Mouse (Mus musculus): Measurements from ENCODE around the gene Igf1r. TPM values are rescaled to one million over a fixed set of nuclear protein-coding genes. Genes with fewer than 3 reads are reported as not detected.

The Igf1r gene
- 5.2 TPM for polyA plus RNA-seq (2015; fragmentation: Illumina TruSeq; extraction: RNeasy Lipid Tissue Mini Kit (QIAGEN cat#74804); ENCODE audit: insufficient read depth, low replicate concordance)

DNA sequence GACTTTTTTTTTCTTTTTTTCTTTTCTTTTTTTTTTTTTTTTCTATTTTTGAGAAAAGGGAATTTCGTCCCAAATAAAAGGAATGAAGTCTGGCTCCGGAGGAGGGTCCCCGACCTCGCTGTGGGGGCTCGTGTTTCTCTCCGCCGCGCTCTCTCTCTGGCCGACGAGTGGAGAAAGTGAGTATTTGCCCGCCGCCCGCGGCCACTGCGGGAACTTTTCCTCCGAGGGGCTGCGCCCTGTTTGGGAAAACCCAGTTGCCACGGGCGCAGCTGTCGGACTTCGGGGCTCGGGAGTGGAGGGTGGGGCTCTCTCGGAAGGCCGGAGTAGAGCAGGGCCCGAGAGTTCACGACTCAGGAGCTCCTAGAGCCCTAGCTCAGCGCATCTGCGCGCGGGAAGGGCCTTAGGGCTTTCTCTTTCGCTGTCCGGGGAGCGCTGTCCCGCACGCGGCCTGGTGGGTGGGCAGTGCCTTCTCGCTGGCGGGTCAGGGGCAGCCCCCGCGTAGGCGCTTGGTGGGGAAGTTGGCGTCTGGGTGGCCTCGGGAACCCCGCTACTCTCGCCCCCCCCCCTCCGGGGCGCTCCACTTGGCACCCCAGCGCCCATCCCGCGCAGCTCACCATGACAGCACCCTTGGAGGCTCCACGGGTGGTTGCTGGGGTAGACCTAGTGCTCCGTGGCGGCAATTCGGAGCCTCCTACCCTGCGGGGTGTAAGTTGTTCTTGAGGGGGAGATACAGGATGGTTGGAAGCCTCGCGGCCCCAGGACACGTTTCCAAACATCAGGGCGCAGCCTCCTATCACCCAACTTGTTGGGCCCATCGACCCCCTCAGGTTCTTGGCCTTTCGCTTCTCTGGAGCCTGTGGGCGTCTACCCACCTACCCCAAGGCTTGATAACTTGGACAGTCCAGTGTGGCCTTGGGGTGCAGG lies at the start of gene Igf1r:
Gene Igf1r, plus strand, starts transcription at position 51 of the 924 bp plus-strand sequence.

DNA sequence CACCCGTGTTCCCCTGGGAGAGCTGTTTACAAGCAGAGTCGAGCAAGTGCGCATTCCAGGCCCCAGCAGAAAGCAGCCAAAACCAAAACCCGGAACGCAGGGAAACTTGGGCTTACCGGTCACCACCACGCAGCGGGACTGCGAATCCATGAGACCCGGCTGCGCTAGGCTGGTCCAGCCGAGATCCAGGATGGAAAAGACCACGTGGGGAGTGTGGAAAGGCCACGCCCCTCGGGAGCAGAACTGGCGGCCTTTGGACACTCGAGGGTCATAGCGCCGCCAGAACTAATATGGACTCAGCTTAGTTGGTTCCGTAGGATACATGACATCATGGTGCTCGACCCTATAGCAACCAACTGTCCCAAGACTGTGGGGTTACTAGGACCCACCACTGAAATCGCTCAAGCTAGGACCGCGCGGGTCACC lies 311.4 kb downstream of the Igf1r start, which contains the start of gene Pgpep1l:
Gene Pgpep1l, minus strand, starts transcription at position 206 of the 426 bp plus-strand sequence.

GRCm38 (mm10) chr7:68273515-68273914 lies 320.9 kb downstream of the Igf1r start, which contains the start of gene Fam169b:
Fam169b (plus strand) TSS chr7:68273839.

Other genes starting within 250 kb of the Igf1r start
- 3.6 TPM for gene Synm, start 193.1 kb upstream of the Igf1r start, polyA plus RNA-seq (2015; fragmentation: Illumina TruSeq; extraction: RNeasy Lipid Tissue Mini Kit (QIAGEN cat#74804); ENCODE audit: insufficient read depth, low replicate concordance)